Mouse (Mus musculus) left cerebral cortex, adult 9 months (tissue): ENCODE results near the gene Wwtr1.

ENCODE experiments used
- DNase-seq, 2 experiments: peaks; one replicate each; pipeline ENCODE4 v3.0.0; 2022; ENCODE audit warnings: low spot score in 2 of 2

The Wwtr1 gene

GRCm38 (mm10) chr3:57558761-57559160 is 16.9 kb downstream of the Wwtr1 start:
- DNase-seq = no peak

GRCm38 (mm10) chr3:57557408-57557807 is 18.3 kb downstream of the Wwtr1 start:
- no peak for DNase-seq

- DNase-seq = no peak
These were observed 20.1 kb downstream of the Wwtr1 start for GRCm38 (mm10) chr3:57555560-57555959.

- no peak for DNase-seq
These were observed 20.8 kb downstream of the Wwtr1 start for GRCm38 (mm10) chr3:57554890-57555239.

GRCm38 (mm10) chr3:57554124-57554889 is 21.4 kb downstream of the Wwtr1 start:
- DNase-seq = no peak

- DNase-seq = no peak
These were observed 22.6 kb downstream of the Wwtr1 start for GRCm38 (mm10) chr3:57553108-57553507.

- DNase-seq = no peak
These were observed 24.5 kb downstream of the Wwtr1 start for GRCm38 (mm10) chr3:57551210-57551609.

- DNase-seq = no peak
These were observed 25.1 kb downstream of the Wwtr1 start for GRCm38 (mm10) chr3:57550468-57551185.

- no peak for DNase-seq
These were observed 31.6 kb downstream of the Wwtr1 start for GRCm38 (mm10) chr3:57544154-57544553.

GRCm38 (mm10) chr3:57542848-57543380 is 32.8 kb downstream of the Wwtr1 start:
- no peak for DNase-seq

GRCm38 (mm10) chr3:57541205-57541604 is 34.5 kb downstream of the Wwtr1 start:
- no peak for DNase-seq

GRCm38 (mm10) chr3:57540474-57540873 is 35.2 kb downstream of the Wwtr1 start:
- DNase-seq = no peak

GRCm38 (mm10) chr3:57535483-57536185 is 40.1 kb downstream of the Wwtr1 start:
- no peak for DNase-seq

GRCm38 (mm10) chr3:57534450-57534849 is 41.3 kb downstream of the Wwtr1 start:
- DNase-seq = no peak

GRCm38 (mm10) chr3:57533876-57534275 is 41.8 kb downstream of the Wwtr1 start:
- DNase-seq = no peak

- DNase-seq = no peak
These were observed 42.6 kb downstream of the Wwtr1 start for GRCm38 (mm10) chr3:57532991-57533725.

- DNase-seq = no peak
These were observed 44.9 kb downstream of the Wwtr1 start for GRCm38 (mm10) chr3:57530836-57531235.

- DNase-seq = no peak
These were observed 45.5 kb downstream of the Wwtr1 start for GRCm38 (mm10) chr3:57530221-57530620.

GRCm38 (mm10) chr3:57527154-57527553 is 48.6 kb downstream of the Wwtr1 start:
- DNase-seq = no peak

GRCm38 (mm10) chr3:57523093-57523492 is 52.6 kb downstream of the Wwtr1 start:
- DNase-seq = no peak

GRCm38 (mm10) chr3:57521876-57522275 is 53.8 kb downstream of the Wwtr1 start:
- DNase-seq = no peak

GRCm38 (mm10) chr3:57519995-57520394 is 55.7 kb downstream of the Wwtr1 start:
- no peak for DNase-seq
